Mouse (Mus musculus): ENCODE data around the gene Scube1. TPM values are rescaled to one million over a fixed set of nuclear protein-coding genes. Genes with fewer than 3 reads are reported as not detected.

The Scube1 gene
- total RNA-seq, 4 experiments from 2014 or later, result 0.59 to 0.97 (median 0.84) TPM

DNA sequence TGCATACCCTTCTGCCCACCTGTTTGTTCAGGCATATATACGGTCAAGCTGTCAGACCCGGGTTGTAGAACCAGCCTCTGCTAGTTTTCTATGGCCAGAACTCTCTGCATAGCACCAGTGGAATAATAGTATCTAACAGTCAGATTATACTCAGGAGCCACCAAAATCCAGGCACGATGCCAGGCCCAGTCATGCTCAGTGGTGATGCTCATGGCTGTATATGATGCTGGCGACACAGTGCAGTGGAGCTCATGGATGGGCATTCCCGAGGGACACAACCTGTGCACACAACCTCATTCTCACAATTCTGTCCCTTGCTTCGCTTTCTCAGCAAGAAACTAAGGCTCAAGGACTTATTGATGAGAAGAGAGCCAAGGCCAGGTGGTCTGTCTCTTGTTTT, 58.8 kb downstream of the Scube1 start:
- DNase-seq (ENCODE audit: low spot score), result no peak

DNA sequence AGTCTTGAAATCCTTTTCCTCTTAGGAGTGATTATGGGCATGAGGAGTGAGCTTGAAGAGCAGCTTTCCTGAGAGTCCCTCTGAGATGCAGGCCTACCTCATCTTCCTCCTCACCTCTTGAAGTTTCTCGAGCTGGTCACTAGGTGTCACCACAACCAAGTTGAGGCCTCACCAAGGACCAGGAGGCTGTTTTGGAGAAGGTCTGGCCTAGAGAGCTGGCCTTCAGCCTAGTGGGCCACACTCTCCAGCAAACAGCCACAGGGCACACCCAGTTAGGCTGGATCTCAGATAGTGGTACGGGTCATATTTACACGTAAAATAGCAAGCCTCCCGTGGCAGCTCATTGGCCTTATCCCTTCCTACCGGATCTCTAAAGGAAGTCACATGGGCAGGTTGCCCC, 60.1 kb downstream of the Scube1 start:
- peak; percentile 65 for DNase-seq (ENCODE audit: low spot score)

GRCm38 (mm10) chr15:83663066-83663465, 61.8 kb downstream of the Scube1 start:
- no peak for DNase-seq (ENCODE audit: low spot score)

DNA sequence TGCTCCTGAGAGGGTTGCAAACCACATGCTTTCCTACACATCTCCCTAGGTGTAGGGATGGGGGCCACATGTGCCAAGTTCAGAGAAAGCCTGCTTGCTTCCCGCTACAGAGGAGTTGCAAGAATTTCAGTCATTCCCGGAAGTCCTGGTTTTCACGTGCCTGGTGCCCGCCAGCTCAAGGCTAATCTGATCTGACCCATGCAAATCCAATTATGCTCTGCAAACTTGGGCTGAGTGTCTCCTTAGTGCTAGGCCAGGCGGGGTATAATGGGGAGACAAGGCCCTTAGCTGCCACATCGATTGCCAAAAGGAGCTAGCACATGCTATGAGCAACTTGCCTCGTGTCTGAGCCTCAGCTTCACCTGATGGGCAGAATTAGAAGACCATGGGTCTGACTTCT, 62.7 kb downstream of the Scube1 start:
- no peak for DNase-seq (ENCODE audit: low spot score)

DNA sequence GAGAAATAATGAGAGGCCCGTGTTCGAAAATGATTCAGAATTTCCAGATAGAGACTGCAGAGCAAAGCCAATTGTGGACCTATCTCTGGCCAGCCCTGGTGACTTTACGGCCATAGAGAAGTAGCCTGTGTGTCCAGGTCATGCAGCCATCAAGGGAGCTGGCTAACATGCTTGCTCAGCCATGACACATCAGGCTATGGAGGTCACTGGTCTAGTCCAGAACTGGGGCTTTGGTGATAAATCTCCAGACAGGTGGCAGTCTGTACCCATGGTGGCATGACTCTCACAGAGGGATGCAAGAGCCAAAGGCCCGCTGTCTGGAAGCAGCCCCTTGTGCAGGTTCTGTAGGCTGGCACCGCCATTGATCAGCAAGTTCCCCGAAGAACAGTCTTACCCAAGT, 82.3 kb downstream of the Scube1 start:
- DNase-seq (ENCODE audit: low spot score), result no peak

DNA sequence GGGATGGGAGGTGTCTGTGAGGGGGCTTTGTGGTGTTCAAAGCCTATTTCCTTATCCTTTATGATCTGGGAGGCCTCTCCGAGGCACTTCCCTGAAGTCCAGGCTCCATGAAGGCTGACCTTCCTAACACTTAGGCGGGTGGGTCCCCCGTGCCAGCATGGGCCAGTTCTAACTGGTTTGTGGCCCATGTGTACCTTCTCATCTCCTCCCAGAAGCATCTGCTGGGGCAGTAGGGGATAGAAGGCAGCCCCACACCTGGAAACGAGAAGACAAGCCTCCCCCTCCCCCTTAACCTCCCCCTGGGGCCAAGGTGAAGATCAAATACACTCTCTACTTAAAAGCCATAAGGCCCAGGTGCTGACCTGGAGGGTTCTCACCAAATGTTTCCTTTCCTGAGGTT, 84.6 kb downstream of the Scube1 start:
- no peak for DNase-seq (ENCODE audit: low spot score)

GRCm38 (mm10) chr15:83639160-83639559, 85.7 kb downstream of the Scube1 start:
- DNase-seq (ENCODE audit: low spot score), result peak; percentile 3

- no peak for DNase-seq (ENCODE audit: low spot score)
Measured at GRCm38 (mm10) chr15:83638196-83638899, 86.5 kb downstream of the Scube1 start.

DNA sequence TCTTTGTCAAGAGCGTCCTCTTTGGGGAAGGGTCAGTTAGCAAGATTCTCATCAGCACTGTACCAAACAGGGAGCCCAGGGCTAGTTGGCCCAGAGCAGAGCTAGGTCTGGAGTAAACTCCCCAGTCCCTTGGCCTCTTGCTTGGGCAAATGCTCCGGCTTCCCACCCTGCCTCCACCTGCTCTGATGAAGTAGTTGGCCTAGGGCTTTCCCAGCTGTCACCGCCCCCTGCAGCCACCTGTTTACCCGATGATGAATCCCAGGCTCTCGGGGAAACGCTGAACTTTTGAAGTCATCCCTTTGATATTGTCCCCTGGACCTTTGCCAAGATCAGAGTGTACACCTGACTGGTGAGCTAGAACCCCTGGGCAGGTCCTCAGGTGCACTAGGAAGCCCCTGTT, 88.1 kb downstream of the Scube1 start:
- no peak for DNase-seq (ENCODE audit: low spot score)

DNA sequence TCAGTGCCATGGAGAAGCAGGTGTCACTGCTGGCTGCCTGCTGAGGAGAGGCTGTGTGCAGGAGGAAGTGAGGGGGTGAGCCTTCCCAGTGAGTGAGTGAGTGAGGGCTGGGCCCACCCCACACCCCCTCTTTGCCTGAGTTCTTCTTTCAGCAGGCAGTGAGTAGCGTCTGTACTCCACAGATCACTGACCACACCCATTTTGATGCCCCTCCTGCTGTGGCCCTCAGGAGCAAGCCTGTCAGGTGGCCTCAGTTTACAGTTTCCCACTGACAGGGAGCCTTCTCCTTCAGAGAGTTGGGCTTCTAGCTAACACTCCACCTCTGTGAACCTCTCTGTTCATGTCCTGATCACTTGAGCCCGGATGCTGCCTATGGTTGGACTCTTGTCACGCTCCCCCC, 89.6 kb downstream of the Scube1 start:
- DNase-seq (ENCODE audit: low spot score), result no peak

- DNase-seq (ENCODE audit: low spot score), result no peak
Measured at GRCm38 (mm10) chr15:83634076-83634475, 90.7 kb downstream of the Scube1 start.

DNA sequence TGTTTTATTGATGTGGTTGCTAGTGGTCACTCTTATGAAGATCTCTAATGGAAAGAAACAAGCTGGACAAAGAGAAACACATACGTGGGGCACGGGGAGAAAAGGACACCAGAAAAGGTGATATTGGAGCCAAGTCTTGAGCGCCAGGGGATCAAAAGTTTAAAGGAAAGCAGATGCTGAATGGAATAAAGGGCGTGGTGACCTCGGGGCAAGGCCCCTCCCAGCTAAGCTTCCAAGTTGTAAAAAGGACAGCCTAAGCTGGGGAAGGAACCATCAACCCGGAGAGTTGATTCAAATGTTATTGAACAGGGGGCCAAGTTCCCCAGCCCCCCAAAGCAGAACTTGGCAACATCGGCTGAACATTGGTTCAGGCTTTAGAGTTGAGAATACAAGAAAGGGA, 93.8 kb downstream of the Scube1 start:
- no peak for DNase-seq (ENCODE audit: low spot score)

DNA sequence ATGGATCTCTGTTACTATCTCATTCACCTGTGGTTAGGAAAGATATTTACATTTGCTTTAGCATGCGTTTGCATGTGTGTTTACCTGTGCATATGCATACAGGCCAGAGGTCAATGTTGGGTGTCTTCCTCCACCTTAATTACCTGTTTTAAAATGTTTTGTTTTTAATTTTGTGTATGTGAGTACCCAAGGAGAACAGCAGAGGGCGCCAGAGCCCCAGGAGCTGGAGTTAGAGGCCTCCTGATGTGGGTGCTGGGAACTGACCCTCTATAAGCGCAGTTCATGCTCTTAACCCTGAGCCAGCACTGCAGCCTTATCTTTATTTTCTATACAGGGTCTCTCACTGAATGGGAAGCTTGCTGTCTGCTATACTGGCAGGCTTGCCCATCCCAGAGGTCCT, 95.1 kb downstream of the Scube1 start:
- DNase-seq (ENCODE audit: low spot score), result no peak

DNA sequence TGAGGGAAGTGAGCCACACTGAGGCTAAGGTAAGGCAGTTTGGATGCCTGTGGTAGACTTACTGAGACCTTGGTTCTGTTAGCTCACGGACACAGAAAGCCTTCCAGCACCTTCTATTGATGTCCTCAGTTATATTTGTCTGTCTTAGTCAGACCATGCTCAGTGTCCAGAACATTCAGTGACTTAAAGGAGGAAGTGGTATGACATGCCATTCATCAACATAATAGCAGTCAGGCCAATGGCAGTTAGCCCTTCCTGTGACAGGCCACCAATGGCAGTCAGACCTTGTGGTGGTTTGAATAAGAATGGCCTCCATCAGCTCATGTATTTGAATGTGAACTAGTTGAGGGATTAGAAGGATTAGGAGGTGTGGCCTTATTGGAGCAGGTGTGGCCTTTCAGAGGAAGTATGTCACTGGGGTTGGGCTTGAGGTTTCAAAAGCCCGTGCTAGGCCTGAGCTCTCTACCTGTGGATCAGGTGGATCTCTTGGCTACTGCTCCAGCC, 98.6 kb downstream of the Scube1 start:
- no peak for DNase-seq (ENCODE audit: low spot score)

DNA sequence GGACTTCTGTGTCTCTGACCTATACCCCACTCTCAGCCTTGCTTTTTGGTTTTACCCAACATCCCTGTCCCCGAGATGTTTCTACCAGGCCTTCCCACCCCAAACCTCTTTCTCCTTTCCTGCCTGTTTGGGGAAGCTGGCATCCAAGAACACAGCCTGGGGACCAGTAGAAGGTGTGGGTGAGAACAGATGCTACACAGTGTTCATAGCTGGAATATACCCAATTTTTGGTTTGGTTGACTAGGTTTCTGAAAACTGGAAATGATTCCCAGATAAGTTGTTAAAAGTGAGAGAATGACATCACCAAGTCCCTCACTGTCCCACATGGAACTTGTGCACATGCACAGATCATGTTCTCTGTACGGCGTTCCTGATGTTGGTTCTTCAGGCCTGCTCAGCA, 109.6 kb downstream of the Scube1 start:
- DNase-seq (ENCODE audit: low spot score), result no peak

- DNase-seq (ENCODE audit: low spot score), result peak; percentile 74
Measured at GRCm38 (mm10) chr15:83607115-83607802, 117.6 kb downstream of the Scube1 start.

GRCm38 (mm10) chr15:83606700-83607099, 118.1 kb downstream of the Scube1 start:
- DNase-seq (ENCODE audit: low spot score), result no peak

GRCm38 (mm10) chr15:83606216-83606615, 118.6 kb downstream of the Scube1 start:
- DNase-seq (ENCODE audit: low spot score), result no peak

- no peak for DNase-seq (ENCODE audit: low spot score)
Measured at GRCm38 (mm10) chr15:83603426-83603825, 121.4 kb downstream of the Scube1 start.

DNA sequence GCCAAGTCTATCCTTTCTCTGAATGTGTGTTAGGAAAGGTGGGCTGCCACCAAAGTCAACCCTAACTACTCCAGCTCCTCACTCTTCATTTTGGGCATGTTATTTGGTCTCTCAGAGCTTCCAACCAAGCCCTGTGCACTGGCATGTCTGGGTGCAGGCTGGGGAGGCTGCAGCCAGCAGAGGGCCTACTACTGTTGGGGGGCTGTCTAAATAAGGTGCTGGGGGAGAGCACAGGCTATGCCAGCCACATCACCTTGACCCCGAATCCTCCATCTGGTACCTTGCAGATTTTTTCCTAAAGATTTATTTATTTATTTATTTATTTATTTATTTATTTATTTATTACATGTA, 121.8 kb downstream of the Scube1 start:
- DNase-seq (ENCODE audit: low spot score), result no peak

DNA sequence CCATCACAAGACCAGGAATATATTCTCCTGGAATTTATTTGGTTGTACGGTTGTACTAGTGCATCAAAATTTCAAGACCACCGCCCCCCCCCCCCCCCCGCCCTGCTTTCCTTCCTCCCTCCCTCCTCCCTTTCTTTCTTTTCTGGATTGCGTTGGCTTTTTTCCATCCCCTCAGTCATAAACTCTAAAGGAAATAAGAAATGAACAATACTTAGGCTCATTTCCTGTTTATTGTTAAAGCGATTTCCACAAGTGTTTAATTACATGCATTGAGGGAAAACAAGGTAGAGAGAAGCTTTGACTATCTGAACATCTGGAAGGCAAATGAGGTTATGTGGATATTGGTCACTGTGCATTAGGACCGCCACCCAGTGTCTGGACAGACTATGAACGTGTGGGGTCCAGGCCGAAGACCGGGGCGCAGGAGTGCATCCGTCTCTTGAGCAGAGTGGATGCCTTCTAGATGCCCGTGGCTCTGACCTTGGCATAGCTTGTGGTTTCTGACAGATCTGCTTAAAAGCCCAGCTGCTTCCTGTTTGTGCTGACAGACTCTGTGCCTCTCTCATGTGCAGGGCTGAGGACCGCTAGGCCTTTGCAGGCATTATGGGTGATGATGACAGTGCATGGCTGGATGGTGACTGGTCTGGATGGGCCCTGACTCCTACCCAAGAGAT, 122.3 kb downstream of the Scube1 start:
- DNase-seq (ENCODE audit: low spot score), result peak; percentile 47

- no peak for DNase-seq (ENCODE audit: low spot score)
Measured at GRCm38 (mm10) chr15:83601185-83601584, 123.6 kb downstream of the Scube1 start.

DNA sequence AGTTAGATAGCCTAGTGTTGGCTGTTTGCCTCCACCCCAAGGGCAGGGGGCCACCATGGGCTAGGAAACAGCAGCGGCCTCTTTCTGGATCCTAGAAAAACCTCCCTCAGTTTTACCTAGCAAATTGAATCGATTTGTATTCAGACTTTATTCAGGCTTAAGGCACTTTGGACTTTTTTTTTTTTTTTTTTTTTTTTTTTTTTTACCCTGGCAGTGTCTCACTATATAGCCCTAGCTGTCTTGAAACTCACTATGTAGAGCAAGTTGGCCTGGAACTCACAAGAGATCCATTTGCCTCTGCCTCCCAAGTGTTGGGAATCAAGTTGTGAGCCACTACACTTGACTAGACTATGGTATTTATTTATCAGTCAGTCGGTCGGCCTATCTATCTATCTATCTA, 128.0 kb downstream of the Scube1 start:
- DNase-seq (ENCODE audit: low spot score), result no peak

Measured in heart, adult 8-10 months (tissue).